Mouse (Mus musculus) macrophage (primary cell): Measurements from ENCODE around the gene Ccr9. TPM values are rescaled to one million over a fixed set of nuclear protein-coding genes. Genes with fewer than 3 reads are reported as not detected.
A peak's percentile ranks its signal among the peaks of the same experiment; 100 is the strongest.

ENCODE experiments used
- H3K27ac ChIP-seq: fragments of 350-480 bp; formaldehyde crosslinking; 2 replicates; pipeline ENCODE4 v1.9.0; 2021
- H3K36me3 ChIP-seq: fragments of 350-480 bp; formaldehyde crosslinking; 2 replicates; pipeline ENCODE4 v1.9.0; 2021; ENCODE audit errors: inconsistent target
- H3K4me3 ChIP-seq: fragments of 350-480 bp; formaldehyde crosslinking; 2 replicates; pipeline ENCODE4 v1.9.0; 2021; ENCODE audit errors: inconsistent target
- H3K79me2 ChIP-seq: fragments of 350-480 bp; formaldehyde crosslinking; 2 replicates; pipeline ENCODE4 v1.9.0; 2021; ENCODE audit errors: inconsistent target
- WGBS: methylation state at CpG from one replicate; pipeline ENCODE4 v1.1.7; 2026; ENCODE audit warnings: inconsistent platforms; ENCODE audit not compliant: missing documents; 5-methylcytosine and 5-hydroxymethylcytosine counted together
- polyA plus RNA-seq: library from polyadenylated mRNA; stranded (reverse); fragments of 250-400 nt; gene quantifications from 3 replicates; pipeline ENCODE4 v1.2.4, GENCODE M21; 2018; ENCODE audit warnings: inconsistent platforms

The Ccr9 gene
- polyA plus RNA-seq, 1 experiment from 2014 or later: 1.2 TPM

GRCm38 (mm10) chr9:123802421-123802820 is 124.2 kb downstream of the Ccr9 start:
- WGBS: 100% methylated on average over 2 of the region's 2 CpGs
- no peaks in the 10 kb centered on the region for H3K79me2 ChIP-seq
- H3K4me3 ChIP-seq: no peak overlapping the region
- no peak overlapping the region for H3K27ac ChIP-seq
- peaks cover 40% of the 10 kb centered on the region; the same call in 1 of the 2 replicates for H3K36me3 ChIP-seq

GRCm38 (mm10) chr9:123802896-123803295 is 124.7 kb downstream of the Ccr9 start:
- H3K36me3 ChIP-seq: peaks cover 38% of the 10 kb centered on the region; the same call in 1 of the 2 replicates
- no peaks in the 10 kb centered on the region for H3K79me2 ChIP-seq
- no peak overlapping the region for H3K27ac ChIP-seq
- H3K4me3 ChIP-seq: no peak overlapping the region

- 72% methylated on average over 2 of the region's 2 CpGs for WGBS
- no peak overlapping the region for H3K4me3 ChIP-seq
- H3K27ac ChIP-seq: no peak overlapping the region
- peaks cover 29% of the 10 kb centered on the region; the same call in 1 of the 2 replicates for H3K36me3 ChIP-seq
- H3K79me2 ChIP-seq: no peaks in the 10 kb centered on the region
These were observed 127.0 kb downstream of the Ccr9 start for GRCm38 (mm10) chr9:123805241-123805640.

GRCm38 (mm10) chr9:123806267-123806666 is 128.0 kb downstream of the Ccr9 start, which contains the start of gene Cxcr6:
TSS of gene Cxcr6 (plus strand) at chr9:123806475.
- Histone ChIP-seq H3K79me2 (no peaks in the 10 kb centered on the region), H3K36me3 (peaks cover 28% of the 10 kb centered on the region; the same call in 1 of the 2 replicates), H3K4me3 (no peak within 1 kb of the TSS), H3K27ac (no peak within 1 kb of the TSS)
- WGBS: 95% methylated on average over 5 of the region's 5 CpGs

- Histone ChIP-seq H3K36me3 (peaks cover 47% of the 10 kb centered on the region; the same call in 1 of the 2 replicates), H3K79me2 (no peaks in the 10 kb centered on the region), H3K4me3 (no peak overlapping the region), H3K27ac (no peak overlapping the region)
- WGBS: 71% methylated on average over 7 of the region's 7 CpGs
These were observed 130.3 kb downstream of the Ccr9 start for GRCm38 (mm10) chr9:123808583-123808982.

GRCm38 (mm10) chr9:123811831-123812230 is 133.6 kb downstream of the Ccr9 start:
- H3K79me2 ChIP-seq: no peaks in the 10 kb centered on the region
- peaks cover 38% of the 10 kb centered on the region; the same call in 1 of the 2 replicates for H3K36me3 ChIP-seq
- H3K27ac ChIP-seq: no peak overlapping the region
- H3K4me3 ChIP-seq: no peak overlapping the region
- 52% methylated on average over 3 of the region's 3 CpGs for WGBS

- Histone ChIP-seq H3K79me2 (no peaks in the 10 kb centered on the region), H3K36me3 (peaks cover 39% of the 10 kb centered on the region; the same call in 1 of the 2 replicates)
- WGBS: 45% methylated on average over 2 of the region's 2 CpGs
These were observed 136.1 kb downstream of the Ccr9 start for GRCm38 (mm10) chr9:123814326-123814725.

GRCm38 (mm10) chr9:123814821-123815220 is 136.6 kb downstream of the Ccr9 start:
- Histone ChIP-seq H3K79me2 (no peaks in the 10 kb centered on the region), H3K4me3 (no peak overlapping the region), H3K27ac (peak overlapping the region; percentile 78), H3K36me3 (peaks cover 39% of the 10 kb centered on the region; the same call in 1 of the 2 replicates)
- 93% methylated on average over 4 of the region's 4 CpGs for WGBS

More at GRCm38 (mm10) chr9:123814326-123814725, 136.1 kb downstream of the Ccr9 start:
- Histone ChIP-seq H3K27ac (peak overlapping the region; percentile 78), H3K4me3 (no peak overlapping the region)

- peaks cover 36% of the 10 kb centered on the region; the same call in 1 of the 2 replicates for H3K36me3 ChIP-seq
- peak overlapping the region; percentile 78 for H3K27ac ChIP-seq
- no peaks in the 10 kb centered on the region for H3K79me2 ChIP-seq
- no peak overlapping the region for H3K4me3 ChIP-seq
- 44% methylated on average over 3 of the region's 3 CpGs for WGBS
These were observed 137.2 kb downstream of the Ccr9 start for GRCm38 (mm10) chr9:123815444-123815843.

- H3K4me3 ChIP-seq: no peak overlapping the region
- peaks cover 36% of the 10 kb centered on the region; the same call in 1 of the 2 replicates for H3K36me3 ChIP-seq
- peak overlapping the region; percentile 78 for H3K27ac ChIP-seq
- no peaks in the 10 kb centered on the region for H3K79me2 ChIP-seq
- WGBS: 88% methylated on average over 1 of the region's 1 CpGs
These were observed 137.8 kb downstream of the Ccr9 start for GRCm38 (mm10) chr9:123815996-123816395.

- Histone ChIP-seq H3K27ac (peak overlapping the region; percentile 17; the same call in 1 of the 2 replicates), H3K4me3 (no peak overlapping the region), H3K36me3 (peaks cover 40% of the 10 kb centered on the region), H3K79me2 (no peaks in the 10 kb centered on the region)
- 72% methylated on average over 2 of the region's 2 CpGs for WGBS
These were observed 140.4 kb downstream of the Ccr9 start for GRCm38 (mm10) chr9:123818601-123819000.

GRCm38 (mm10) chr9:123826631-123827030 is 148.4 kb downstream of the Ccr9 start:
- Histone ChIP-seq H3K79me2 (no peaks in the 10 kb centered on the region), H3K4me3 (no peak overlapping the region), H3K27ac (no peak overlapping the region), H3K36me3 (peaks cover 98% of the 10 kb centered on the region)
- 95% methylated on average over 3 of the region's 3 CpGs for WGBS

GRCm38 (mm10) chr9:123828916-123829315 is 150.7 kb downstream of the Ccr9 start:
- Histone ChIP-seq H3K36me3 (peaks cover 91% of the 10 kb centered on the region), H3K27ac (no peak overlapping the region), H3K4me3 (no peak overlapping the region), H3K79me2 (no peaks in the 10 kb centered on the region)
- WGBS: 98% methylated on average over 4 of the region's 4 CpGs
